Mouse (Mus musculus): ENCODE data around the gene Fbxo7. TPM values are rescaled to one million over a fixed set of nuclear protein-coding genes. Genes with fewer than 3 reads are reported as not detected.

Gene Fbxo7
- polyA plus RNA-seq, 1 experiment from 2014 or later = 24.9 TPM

GRCm38 (mm10) chr10:86052818-86053522 is 31.2 kb downstream of the Fbxo7 start:
- Histone ChIP-seq H3K9ac (ENCODE audit: low read depth, low read length) (no peak overlapping the region), H3K36me3 (ENCODE audit: control insufficient read depth, insufficient read depth, low read length) (peaks cover 23% of the 10 kb centered on the region), H3K4me2 (ENCODE audit: low read length) (no peak overlapping the region), H3K27ac (ENCODE audit: low read depth, low read length) (no peak overlapping the region), H3K4me3 (ENCODE audit: low read length) (no peak overlapping the region), H3K9me3 (ENCODE audit: control insufficient read depth, low read length) (peaks cover 2% of the 10 kb centered on the region; the same call in 1 of the 2 replicates), H3K27me3 (replicated peaks; ENCODE audit: control insufficient read depth, insufficient read depth, low read length) (no peaks in the 10 kb centered on the region), H3K4me1 (ENCODE audit: control insufficient read depth, insufficient read depth, low read depth, low read length) (no peaks in the 10 kb centered on the region)
- no peak for ATAC-seq
- 86% methylated on average over 10 of the region's 10 CpGs for WGBS

DNA sequence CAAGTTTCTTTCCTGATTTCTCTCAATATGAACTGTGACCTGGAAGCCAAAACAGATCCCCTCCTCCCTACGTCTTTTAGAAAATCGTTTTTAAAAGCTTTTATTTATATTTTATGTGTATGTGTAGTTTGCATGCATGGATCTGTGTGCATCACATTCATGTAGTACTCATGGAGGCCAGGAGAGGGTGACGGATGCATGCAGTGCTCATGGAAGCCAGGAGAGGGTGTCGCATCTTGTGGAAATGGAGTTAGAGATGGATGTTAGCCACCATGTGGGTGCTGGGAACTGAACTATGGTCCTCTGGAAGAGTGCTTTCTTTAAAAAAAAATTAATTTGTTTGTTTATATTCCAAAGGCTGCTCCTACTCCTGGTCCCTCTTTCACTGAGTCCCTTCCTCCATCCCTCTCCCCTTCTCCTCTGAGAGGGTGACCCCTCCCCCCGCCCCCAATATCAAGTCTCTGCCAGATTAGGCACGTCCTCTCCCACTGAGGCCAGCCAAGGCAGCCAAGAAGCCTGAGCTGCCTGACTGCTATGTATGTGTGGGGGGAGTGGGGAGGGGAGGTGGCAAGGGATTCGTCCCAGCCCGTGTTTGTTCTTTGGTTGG is 34.6 kb downstream of the Fbxo7 start:
- no peaks in the 10 kb centered on the region for H3K27me3 ChIP-seq (replicated peaks; ENCODE audit: control insufficient read depth, insufficient read depth, low read length)
- no peaks in the 10 kb centered on the region for H3K4me1 ChIP-seq (ENCODE audit: control insufficient read depth, insufficient read depth, low read depth, low read length)
- 84% methylated on average over 8 of the region's 8 CpGs for WGBS
- peaks cover 25% of the 10 kb centered on the region for H3K36me3 ChIP-seq (ENCODE audit: control insufficient read depth, insufficient read depth, low read length)
- H3K4me2 ChIP-seq (ENCODE audit: low read length) = no peak overlapping the region
- no peak for ATAC-seq
- H3K9ac ChIP-seq (ENCODE audit: low read depth, low read length) = no peak overlapping the region
- no peak overlapping the region for H3K27ac ChIP-seq (ENCODE audit: low read depth, low read length)
- H3K4me3 ChIP-seq (ENCODE audit: low read length) = no peak overlapping the region
- peaks cover 2% of the 10 kb centered on the region; the same call in 1 of the 2 replicates for H3K9me3 ChIP-seq (ENCODE audit: control insufficient read depth, low read length)

DNA sequence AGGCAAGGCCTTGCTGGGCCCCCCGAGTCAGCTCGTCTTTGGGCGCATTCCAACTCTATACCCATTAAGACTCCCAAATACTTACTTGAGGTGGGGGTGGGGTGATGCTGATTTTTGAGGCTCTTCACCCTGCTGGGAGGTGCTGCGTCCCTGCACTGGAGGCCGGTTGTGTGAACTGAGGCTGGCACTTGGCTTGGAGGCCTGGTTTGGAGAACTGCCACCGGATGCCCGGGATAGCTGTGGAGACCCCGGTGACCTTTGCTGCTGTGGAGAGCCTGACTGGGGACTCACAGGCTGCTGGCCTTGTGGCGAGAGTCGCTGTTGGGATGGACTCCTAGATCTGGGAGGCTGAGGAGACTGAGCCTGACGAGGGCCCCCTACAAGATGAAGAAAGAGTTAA is 35.5 kb downstream of the Fbxo7 start:
- 80% methylated on average over 11 of the region's 11 CpGs for WGBS
- Histone ChIP-seq H3K4me3 (ENCODE audit: low read length) (no peak overlapping the region), H3K27me3 (replicated peaks; ENCODE audit: control insufficient read depth, insufficient read depth, low read length) (no peaks in the 10 kb centered on the region), H3K4me2 (ENCODE audit: low read length) (no peak overlapping the region), H3K27ac (ENCODE audit: low read depth, low read length) (no peak overlapping the region), H3K4me1 (ENCODE audit: control insufficient read depth, insufficient read depth, low read depth, low read length) (no peaks in the 10 kb centered on the region), H3K9me3 (ENCODE audit: control insufficient read depth, low read length) (peaks cover 8% of the 10 kb centered on the region; the same call in 1 of the 2 replicates), H3K9ac (ENCODE audit: low read depth, low read length) (no peak overlapping the region), H3K36me3 (ENCODE audit: control insufficient read depth, insufficient read depth, low read length) (peaks cover 28% of the 10 kb centered on the region)
- ATAC-seq = no peak

GRCm38 (mm10) chr10:86057712-86058111 is 35.9 kb downstream of the Fbxo7 start:
- no peak for ATAC-seq
- Histone ChIP-seq H3K27me3 (replicated peaks; ENCODE audit: control insufficient read depth, insufficient read depth, low read length) (no peaks in the 10 kb centered on the region), H3K27ac (ENCODE audit: low read depth, low read length) (no peak overlapping the region), H3K4me2 (ENCODE audit: low read length) (no peak overlapping the region), H3K4me3 (ENCODE audit: low read length) (no peak overlapping the region), H3K4me1 (ENCODE audit: control insufficient read depth, insufficient read depth, low read depth, low read length) (no peaks in the 10 kb centered on the region), H3K9me3 (ENCODE audit: control insufficient read depth, low read length) (peaks cover 8% of the 10 kb centered on the region; the same call in 1 of the 2 replicates), H3K36me3 (ENCODE audit: control insufficient read depth, insufficient read depth, low read length) (peaks cover 30% of the 10 kb centered on the region), H3K9ac (ENCODE audit: low read depth, low read length) (no peak overlapping the region)
- WGBS = 49% methylated on average over 2 of the region's 2 CpGs

GRCm38 (mm10) chr10:86060267-86060666 is 38.5 kb downstream of the Fbxo7 start:
- peaks cover 24% of the 10 kb centered on the region for H3K36me3 ChIP-seq (ENCODE audit: control insufficient read depth, insufficient read depth, low read length)
- H3K27ac ChIP-seq (ENCODE audit: low read depth, low read length) = no peak overlapping the region
- peaks cover 8% of the 10 kb centered on the region; the same call in 1 of the 2 replicates for H3K9me3 ChIP-seq (ENCODE audit: control insufficient read depth, low read length)
- no peaks in the 10 kb centered on the region for H3K27me3 ChIP-seq (replicated peaks; ENCODE audit: control insufficient read depth, insufficient read depth, low read length)
- ATAC-seq = no peak
- no peaks in the 10 kb centered on the region; the same call in 1 of the 2 replicates for H3K4me1 ChIP-seq (ENCODE audit: control insufficient read depth, insufficient read depth, low read depth, low read length)
- WGBS = 64% methylated on average over 3 of the region's 3 CpGs
- no peak overlapping the region for H3K4me3 ChIP-seq (ENCODE audit: low read length)
- no peak overlapping the region for H3K9ac ChIP-seq (ENCODE audit: low read depth, low read length)
- no peak overlapping the region for H3K4me2 ChIP-seq (ENCODE audit: low read length)

DNA sequence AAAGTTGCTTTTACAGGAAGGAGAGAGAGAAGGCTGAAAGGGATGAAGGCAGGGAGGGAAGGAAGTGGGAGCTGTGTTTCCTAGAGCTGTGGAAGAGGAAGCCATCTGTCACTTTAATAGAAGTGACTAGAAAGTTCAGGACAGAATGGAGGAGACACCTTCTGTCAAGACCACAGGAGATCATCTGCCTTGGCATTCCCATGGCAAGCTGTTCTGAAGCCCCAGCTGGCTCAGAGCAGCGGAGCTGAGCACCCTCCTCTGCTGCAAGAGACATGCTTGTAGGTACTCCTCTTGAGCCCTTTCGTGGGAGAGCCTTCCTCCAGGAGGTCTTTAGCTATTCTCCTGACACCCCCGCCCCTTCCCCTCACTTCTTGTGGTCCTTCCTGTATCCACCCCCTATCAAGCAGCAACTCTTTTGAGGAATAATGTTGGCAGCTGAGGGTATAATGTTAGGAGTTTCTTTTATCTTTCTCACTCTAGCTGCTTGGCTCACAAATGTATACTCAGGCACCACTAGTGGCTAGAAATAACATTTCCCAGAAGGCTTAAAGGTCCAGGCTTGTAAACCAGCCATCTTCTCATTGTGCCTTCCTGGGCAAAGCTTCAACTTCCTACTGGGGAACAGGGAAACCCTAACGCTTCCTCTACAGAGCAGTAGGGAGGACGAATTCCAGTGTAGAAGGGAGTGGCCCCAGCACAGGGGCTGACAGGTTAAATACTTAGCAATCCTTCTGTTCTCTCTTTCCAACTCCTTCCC is 40.7 kb downstream of the Fbxo7 start:
- WGBS = 68% methylated on average over 5 of the region's 5 CpGs
- no peak for ATAC-seq
- no peak overlapping the region for H3K27ac ChIP-seq (ENCODE audit: low read depth, low read length)
- H3K4me2 ChIP-seq (ENCODE audit: low read length) = no peak overlapping the region
- peaks cover 6% of the 10 kb centered on the region; the same call in 1 of the 2 replicates for H3K9me3 ChIP-seq (ENCODE audit: control insufficient read depth, low read length)
- H3K9ac ChIP-seq (ENCODE audit: low read depth, low read length) = no peak overlapping the region
- H3K4me1 ChIP-seq (ENCODE audit: control insufficient read depth, insufficient read depth, low read depth, low read length) = no peaks in the 10 kb centered on the region; the same call in 1 of the 2 replicates
- no peak overlapping the region for H3K4me3 ChIP-seq (ENCODE audit: low read length)
- no peaks in the 10 kb centered on the region for H3K27me3 ChIP-seq (replicated peaks; ENCODE audit: control insufficient read depth, insufficient read depth, low read length)
- peaks cover 7% of the 10 kb centered on the region for H3K36me3 ChIP-seq (ENCODE audit: control insufficient read depth, insufficient read depth, low read length)

DNA sequence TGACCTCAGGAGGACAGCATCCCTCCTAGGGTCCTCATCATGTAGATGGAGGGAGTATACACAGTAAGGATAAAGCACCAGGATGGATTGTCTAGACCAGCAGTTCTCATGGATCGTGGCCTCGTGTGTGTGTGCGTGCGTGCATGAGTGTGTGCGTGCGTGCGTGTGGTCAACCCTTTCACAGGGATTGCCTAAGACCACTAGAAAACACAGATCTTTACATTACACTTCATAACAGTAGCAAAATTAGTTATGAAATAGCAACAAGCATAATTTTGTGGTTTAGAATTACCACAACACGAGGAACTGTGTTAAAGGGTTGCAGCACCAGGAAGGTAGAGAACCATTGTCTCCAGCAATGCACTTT is 41.2 kb downstream of the Fbxo7 start:
- Histone ChIP-seq H3K4me2 (ENCODE audit: low read length) (no peak overlapping the region), H3K27ac (ENCODE audit: low read depth, low read length) (no peak overlapping the region), H3K36me3 (ENCODE audit: control insufficient read depth, insufficient read depth, low read length) (peaks cover 7% of the 10 kb centered on the region), H3K4me1 (ENCODE audit: control insufficient read depth, insufficient read depth, low read depth, low read length) (no peaks in the 10 kb centered on the region; the same call in 1 of the 2 replicates), H3K27me3 (replicated peaks; ENCODE audit: control insufficient read depth, insufficient read depth, low read length) (no peaks in the 10 kb centered on the region), H3K9ac (ENCODE audit: low read depth, low read length) (no peak overlapping the region), H3K9me3 (ENCODE audit: control insufficient read depth, low read length) (peaks cover 6% of the 10 kb centered on the region; the same call in 1 of the 2 replicates), H3K4me3 (ENCODE audit: low read length) (no peak overlapping the region)
- WGBS = 95% methylated on average over 8 of the region's 8 CpGs
- no peak for ATAC-seq

- H3K9me3 ChIP-seq (ENCODE audit: control insufficient read depth, low read length) = peaks cover 6% of the 10 kb centered on the region; the same call in 1 of the 2 replicates
These were observed 43.2 kb downstream of the Fbxo7 start for GRCm38 (mm10) chr10:86064937-86065336.

GRCm38 (mm10) chr10:86065661-86066060 is 43.9 kb downstream of the Fbxo7 start:
- ATAC-seq = no peak
- Histone ChIP-seq H3K27ac (ENCODE audit: low read depth, low read length) (no peak overlapping the region), H3K27me3 (replicated peaks; ENCODE audit: control insufficient read depth, insufficient read depth, low read length) (no peaks in the 10 kb centered on the region), H3K36me3 (ENCODE audit: control insufficient read depth, insufficient read depth, low read length) (peaks cover 7% of the 10 kb centered on the region), H3K4me1 (ENCODE audit: control insufficient read depth, insufficient read depth, low read depth, low read length) (no peaks in the 10 kb centered on the region; the same call in 1 of the 2 replicates), H3K9me3 (ENCODE audit: control insufficient read depth, low read length) (peaks cover 6% of the 10 kb centered on the region; the same call in 1 of the 2 replicates), H3K4me3 (ENCODE audit: low read length) (no peak overlapping the region), H3K4me2 (ENCODE audit: low read length) (no peak overlapping the region), H3K9ac (ENCODE audit: low read depth, low read length) (no peak overlapping the region)
- WGBS = 100% methylated on average over 1 of the region's 1 CpGs

More at GRCm38 (mm10) chr10:86064937-86065336, 43.2 kb downstream of the Fbxo7 start:
- Histone ChIP-seq H3K4me3 (ENCODE audit: low read length) (no peak overlapping the region), H3K4me1 (ENCODE audit: control insufficient read depth, insufficient read depth, low read depth, low read length) (no peaks in the 10 kb centered on the region; the same call in 1 of the 2 replicates), H3K27ac (ENCODE audit: low read depth, low read length) (no peak overlapping the region), H3K36me3 (ENCODE audit: control insufficient read depth, insufficient read depth, low read length) (peaks cover 7% of the 10 kb centered on the region), H3K4me2 (ENCODE audit: low read length) (no peak overlapping the region), H3K9ac (ENCODE audit: low read depth, low read length) (no peak overlapping the region), H3K27me3 (replicated peaks; ENCODE audit: control insufficient read depth, insufficient read depth, low read length) (no peaks in the 10 kb centered on the region)
- 3% methylated on average over 4 of the region's 4 CpGs for WGBS
- peak; percentile 85 for ATAC-seq

Measured in hindbrain, embryonic 16.5 days (tissue).